8 mouse cellular contexts compared by ENCODE assay signal in genomic region chr2:122377751-122378246, GRCm38 (mm10). TPM values are rescaled to one million over a fixed set of nuclear protein-coding genes. Genes with fewer than 3 reads are reported as not detected.
DNase-seq lines count a peak whose midpoint lies in the region; ATAC-seq lines count a peak whose summit lies in the region.

No protein-coding gene starts in this region.

- peak overlapping the region; percentile 40 for H3K4me2 ChIP-seq in hindbrain, embryonic 13.5 days

- H3K36me3 ChIP-seq in hindbrain, embryonic 13.5 days = no peaks in the 10 kb centered on the region

- H3K4me1 ChIP-seq in hindbrain, embryonic 13.5 days (replicated peaks) = peaks cover 9% of the 10 kb centered on the region

- peak; percentile 86 for ATAC-seq in hindbrain, embryonic 13.5 days (ENCODE audit: low FRiP score)

- H3K9ac ChIP-seq in hindbrain, embryonic 13.5 days = peak overlapping the region; percentile 76

- no peaks in the 10 kb centered on the region for H3K9me3 ChIP-seq in hindbrain, embryonic 13.5 days

- peak overlapping the region; percentile 88 for H3K27ac ChIP-seq in hindbrain, embryonic 13.5 days

- peak; percentile 82 for DNase-seq in Muller cell, postnatal 12 days (ENCODE audit: inconsistent ontology term)
- DNase-seq in cerebellum, adult 8-10 months = peak; percentile 76
- DNase-seq in frontal cortex, adult 2 months (ENCODE audit: extremely low spot score in 1 of 2, low spot score in 1 of 2) = peak; percentile 55 to 89
- peak; percentile 60 for DNase-seq in left cerebral cortex, adult 11 months (ENCODE audit: low spot score)
- peak; percentile 70 for DNase-seq in lung, postnatal 25 days (ENCODE audit: low spot score)
- DNase-seq in right cerebral cortex, adult 18-20 months = peak; percentile 80
- peak; percentile 68 for DNase-seq in urinary bladder, postnatal 14 days (ENCODE audit: low spot score)

- under 1% methylated on average over 26 of the region's 26 CpGs for WGBS in hindbrain, embryonic 13.5 days

- peak overlapping the region; percentile 50 for H3K4me3 ChIP-seq in hindbrain, embryonic 13.5 days

- 0 out of 2 replicates have a peak, but pooled peaks cover 3% of the 10 kb centered on the region for H3K27me3 ChIP-seq in hindbrain, embryonic 13.5 days

RNA-seq across cellular contexts. Expression of gene Shf, which starts 8.8 kb away (rescaled TPM):
- polyA plus RNA-seq in frontal cortex, adult 2 months (2012; rRNA removed) = 45.1 and 57.6 TPM in 2 replicates
- 12.9 and 13.5 TPM in 2 replicates for polyA plus RNA-seq in hindbrain, embryonic 13.5 days (2015; fragmentation: Nextera tagmentation; extraction: Ambion mirVana)

RNA-seq across cellular contexts. Expression of gene Slc28a2, which starts 48.5 kb away (rescaled TPM):
- polyA plus RNA-seq in frontal cortex, adult 2 months (2012; rRNA removed) = 0.16 and 0.27 TPM in 2 replicates
- 0.05 and 0.14 TPM in 2 replicates for polyA plus RNA-seq in hindbrain, embryonic 13.5 days (2015; fragmentation: Nextera tagmentation; extraction: Ambion mirVana)

Comparison
In these comparisons a context has a peak if more than half of its experiments do, and no peak if none do; other contexts are left out.
1. Peak in every context shown above with its lines: DNase-seq, ATAC-seq, H3K4me3 ChIP-seq and H3K27ac ChIP-seq.